Mouse (Mus musculus) heart, embryonic 15.5 days (tissue): ENCODE results near the gene Lrrc74a. TPM values are rescaled to one million over a fixed set of nuclear protein-coding genes. Genes with fewer than 3 reads are reported as not detected.

Source experiments
- ATAC-seq: fragments of 200-750 bp; cut with Nextera tagmentation; replicated peaks from 2 replicates; pipeline ENCODE4 v1.8.0; 2017; ENCODE audit warnings: low read depth, moderate TSS enrichment; ENCODE audit not compliant: insufficient number of reproducible peaks, insufficient read depth, low FRiP score
- H3K27ac ChIP-seq: fragments of 300-500 bp; sonication (generic); 2 replicates; pipeline ENCODE4 v1.5.1; 2015; ENCODE audit warnings: mild to moderate bottlenecking, inconsistent platforms
- H3K27me3 ChIP-seq: fragments of 300-500 bp; sonication (generic); 2 replicates; pipeline ENCODE4 v1.6.1; 2015; ENCODE audit warnings: inconsistent platforms
- H3K36me3 ChIP-seq: fragments of 300-500 bp; sonication (generic); 2 replicates; pipeline ENCODE4 v1.6.1; 2015; ENCODE audit warnings: mild to moderate bottlenecking, inconsistent platforms
- H3K4me1 ChIP-seq: fragments of 300-500 bp; sonication (generic); replicated peaks from 2 replicates; pipeline ENCODE4 v1.6.1; 2015; ENCODE audit warnings: inconsistent platforms
- H3K4me2 ChIP-seq: fragments of 300-500 bp; sonication (generic); 2 replicates; pipeline ENCODE4 v1.6.1; 2015; ENCODE audit warnings: inconsistent platforms, mild to moderate bottlenecking, moderate library complexity
- H3K4me3 ChIP-seq: fragments of 300-500 bp; sonication (generic); 2 replicates; pipeline ENCODE4 v1.5.1; 2015; ENCODE audit warnings: mild to moderate bottlenecking, inconsistent platforms
- H3K9ac ChIP-seq: fragments of 300-500 bp; sonication (generic); 2 replicates; pipeline ENCODE4 v1.6.1; 2015; ENCODE audit warnings: mild to moderate bottlenecking, inconsistent platforms
- H3K9me3 ChIP-seq: fragments of 300-500 bp; sonication (generic); replicated peaks from 2 replicates; pipeline ENCODE4 v1.6.1; 2016; ENCODE audit warnings: inconsistent platforms
- WGBS: fragments of 180-500 bp; shearing (Covaris S2); methylation state at CpG from one replicate; pipeline ENCODE4 v1.1.7; 2015; ENCODE audit warnings: mixed read lengths; 5-methylcytosine and 5-hydroxymethylcytosine counted together
- polyA plus RNA-seq: library from polyadenylated mRNA; unstranded; fragments of >200 nt; fragmentation: Nextera tagmentation; extraction: Ambion mirVana; gene quantifications from 2 replicates; pipeline ENCODE4 v1.2.1, GENCODE M21; 2015

Lrrc74a gene
- polyA plus RNA-seq, result not detected in 2 replicates

DNA sequence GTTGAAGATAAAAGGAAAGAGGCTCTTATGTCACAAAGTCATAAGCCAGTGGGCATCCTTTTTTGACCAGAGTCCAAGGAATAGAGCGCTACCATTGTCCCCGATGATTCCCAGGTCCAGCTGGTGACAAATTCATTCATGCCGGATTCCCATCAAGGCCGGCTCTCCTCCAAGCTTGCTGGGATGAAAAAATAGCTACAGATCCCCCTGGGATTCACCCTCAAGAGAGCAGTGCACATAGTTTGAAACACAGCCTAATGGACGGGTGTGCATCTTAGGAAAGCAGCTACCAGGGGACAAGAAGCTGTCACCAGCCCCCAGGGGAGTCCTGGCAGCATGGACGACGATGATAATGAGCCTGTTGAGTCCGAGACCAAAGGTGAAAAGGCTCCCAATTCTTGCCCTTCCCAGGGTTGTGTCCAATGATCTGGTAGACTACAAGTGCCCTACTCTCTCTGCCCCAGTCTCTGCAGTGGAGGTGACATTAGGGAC lies at the start of gene Lrrc74a:
Gene Lrrc74a, plus strand, starts transcription at position 51 of the 492 bp plus-strand sequence.
- Histone ChIP-seq H3K9me3 (no peaks in the 10 kb centered on the region), H3K4me2 (no peak within 1 kb of the TSS), H3K27me3 (no peaks in the 10 kb centered on the region), H3K4me3 (no peak within 1 kb of the TSS), H3K4me1 (no peaks in the 10 kb centered on the region), H3K36me3 (no peaks in the 10 kb centered on the region), H3K27ac (no peak within 1 kb of the TSS), H3K9ac (no peak within 1 kb of the TSS)
- WGBS, result 70% methylated on average over 8 of the region's 8 CpGs
- ATAC-seq, result no peak

- ATAC-seq, result no peak
- peaks cover 51% of the 10 kb centered on the region for H3K4me1 ChIP-seq
- no peak overlapping the region for H3K27ac ChIP-seq
- H3K36me3 ChIP-seq, result no peaks in the 10 kb centered on the region
- H3K4me3 ChIP-seq, result no peak overlapping the region
- H3K9me3 ChIP-seq, result no peaks in the 10 kb centered on the region
- no peaks in the 10 kb centered on the region for H3K27me3 ChIP-seq
- no peak overlapping the region for H3K9ac ChIP-seq
- 43% methylated on average over 9 of the region's 9 CpGs for WGBS
- no peak overlapping the region for H3K4me2 ChIP-seq
These were observed 48.9 kb upstream of the Lrrc74a start for GRCm38 (mm10) chr12:86685275-86685674.

DNA sequence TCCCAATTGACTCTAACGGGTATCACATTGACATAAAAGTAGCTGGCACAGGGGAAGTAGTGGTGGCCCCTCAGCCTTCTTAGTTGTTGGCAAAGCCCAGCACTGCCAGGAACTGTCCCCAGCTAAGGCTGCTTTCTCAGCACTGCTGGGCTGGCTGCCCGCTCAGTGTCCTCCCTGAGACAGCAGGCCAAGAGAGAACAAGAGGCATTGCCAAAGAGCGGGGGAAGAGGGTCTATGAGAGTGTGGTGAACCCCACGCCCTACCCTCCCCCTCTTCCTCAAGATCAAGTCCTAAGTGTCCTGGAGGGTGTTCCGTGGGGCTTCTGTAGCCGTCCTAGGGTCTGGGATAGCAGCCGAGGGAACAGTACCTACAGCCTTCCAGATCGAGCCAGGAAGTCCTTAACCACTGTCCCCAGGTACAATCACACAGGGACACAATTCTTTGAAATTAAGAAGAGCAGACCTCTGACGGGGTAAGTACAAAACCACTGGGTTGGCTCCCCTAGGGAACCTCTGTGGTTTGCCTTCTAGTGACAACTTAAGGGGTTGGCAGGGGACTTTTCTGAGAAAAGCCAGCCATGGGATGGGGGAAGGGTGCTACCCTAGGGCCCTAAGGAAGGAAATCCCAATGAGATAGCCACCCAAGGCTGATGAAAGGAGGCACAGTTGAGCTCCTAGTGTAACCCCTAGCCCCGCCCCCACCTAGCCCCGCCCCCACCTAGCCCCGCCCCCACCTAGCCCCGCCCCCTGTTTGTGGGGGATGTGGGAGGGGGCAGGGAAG lies 47.4 kb upstream of the Lrrc74a start:
- H3K27me3 ChIP-seq, result no peaks in the 10 kb centered on the region
- H3K9ac ChIP-seq, result no peak overlapping the region
- peaks cover 53% of the 10 kb centered on the region for H3K4me1 ChIP-seq
- WGBS, result 47% methylated on average over 13 of the region's 13 CpGs
- H3K4me3 ChIP-seq, result no peak overlapping the region
- H3K36me3 ChIP-seq, result no peaks in the 10 kb centered on the region
- ATAC-seq, result no peak
- no peaks in the 10 kb centered on the region for H3K9me3 ChIP-seq
- peak overlapping the region; percentile 69 for H3K27ac ChIP-seq
- no peak overlapping the region for H3K4me2 ChIP-seq

DNA sequence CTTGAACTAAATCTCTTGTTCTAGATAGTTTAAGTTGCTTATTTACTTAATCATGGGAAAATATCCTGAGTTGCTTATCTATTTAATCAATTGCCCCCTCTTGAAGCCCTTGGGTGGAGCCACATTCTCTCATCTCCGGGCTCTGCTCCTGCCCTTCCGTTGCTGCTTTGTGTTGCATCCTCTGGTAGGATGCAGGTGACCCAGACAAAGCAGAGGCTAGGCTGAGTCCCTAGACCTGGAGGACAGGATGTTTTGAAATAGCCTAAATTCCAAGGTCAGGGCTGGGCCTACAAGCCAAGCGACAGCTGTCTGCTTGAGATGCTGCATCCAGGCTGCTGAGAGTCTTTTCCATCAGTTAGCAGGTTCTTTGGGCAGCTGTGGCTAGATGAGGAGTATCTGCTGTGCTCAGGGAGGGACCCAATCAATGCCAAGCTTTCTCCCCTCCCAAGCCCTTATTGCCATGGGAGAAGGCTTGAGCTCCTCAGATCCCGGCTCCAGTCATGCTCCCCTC lies 46.7 kb upstream of the Lrrc74a start:
- Histone ChIP-seq H3K27ac (peak overlapping the region; percentile 69), H3K9me3 (no peaks in the 10 kb centered on the region), H3K36me3 (no peaks in the 10 kb centered on the region), H3K4me2 (no peak overlapping the region), H3K4me3 (no peak overlapping the region), H3K9ac (no peak overlapping the region; the same call in 1 of the 2 replicates), H3K27me3 (no peaks in the 10 kb centered on the region), H3K4me1 (peaks cover 56% of the 10 kb centered on the region)
- 60% methylated on average over 4 of the region's 4 CpGs for WGBS
- ATAC-seq, result peak; percentile 4; the same call in 1 of the 2 replicates

DNA sequence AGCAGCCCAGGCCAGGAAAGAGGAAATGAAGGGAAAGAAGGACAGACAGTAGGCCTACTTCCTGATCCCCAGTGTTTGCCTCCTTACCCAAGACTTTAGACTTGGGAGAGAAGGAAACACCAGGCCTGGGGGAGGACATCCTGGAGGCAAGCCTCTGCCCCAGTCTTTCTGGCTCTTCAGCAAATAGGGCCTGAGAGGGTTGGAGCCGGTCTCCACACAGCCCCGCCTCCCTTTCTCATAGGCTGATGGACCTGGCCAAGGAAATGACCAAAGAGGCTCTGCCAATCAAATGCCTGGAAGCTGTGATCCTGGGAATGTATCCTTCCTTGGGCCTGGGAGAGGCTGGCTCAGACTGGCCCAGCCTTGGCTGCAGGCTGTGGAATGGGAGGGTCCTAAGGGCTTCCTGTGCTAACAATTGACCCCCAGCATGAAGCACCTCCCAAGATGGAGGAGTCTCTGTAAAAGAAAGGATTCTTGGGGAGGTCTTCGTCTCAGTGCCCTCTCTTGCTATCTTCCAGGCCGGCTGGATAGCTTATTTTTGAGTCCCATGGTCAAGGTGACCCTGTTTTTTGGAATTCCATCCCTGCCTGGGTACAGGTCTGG lies 46.1 kb upstream of the Lrrc74a start:
- Histone ChIP-seq H3K36me3 (no peaks in the 10 kb centered on the region), H3K27me3 (no peaks in the 10 kb centered on the region), H3K9me3 (no peaks in the 10 kb centered on the region), H3K9ac (no peak overlapping the region), H3K4me2 (no peak overlapping the region), H3K4me1 (peaks cover 62% of the 10 kb centered on the region), H3K27ac (peak overlapping the region; percentile 69), H3K4me3 (no peak overlapping the region)
- peak; percentile 19 for ATAC-seq
- 80% methylated on average over 4 of the region's 4 CpGs for WGBS

DNA sequence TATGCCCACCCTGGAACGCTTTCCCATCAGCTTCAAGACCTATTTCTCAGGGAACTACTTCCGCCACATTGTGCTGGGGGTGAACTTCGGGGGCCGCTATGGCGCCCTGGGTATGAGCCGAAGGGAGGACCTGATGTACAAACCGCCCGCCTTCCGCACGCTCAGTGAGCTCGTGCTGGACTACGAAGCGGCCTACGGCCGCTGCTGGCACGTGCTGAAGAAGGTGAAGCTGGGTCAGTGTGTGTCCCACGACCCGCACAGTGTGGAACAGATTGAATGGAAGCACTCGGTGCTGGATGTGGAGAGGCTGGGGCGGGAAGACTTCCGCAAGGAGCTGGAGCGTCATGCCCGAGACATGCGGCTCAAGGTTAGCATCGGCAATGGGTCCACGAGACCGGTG lies 45.3 kb upstream of the Lrrc74a start:
- Histone ChIP-seq H3K9ac (no peak overlapping the region), H3K9me3 (no peaks in the 10 kb centered on the region), H3K4me1 (peaks cover 61% of the 10 kb centered on the region), H3K4me3 (no peak overlapping the region), H3K4me2 (no peak overlapping the region), H3K27me3 (no peaks in the 10 kb centered on the region), H3K27ac (no peak overlapping the region; the same call in 1 of the 2 replicates), H3K36me3 (no peaks in the 10 kb centered on the region)
- 92% methylated on average over 27 of the region's 27 CpGs for WGBS
- ATAC-seq, result no peak

- H3K36me3 ChIP-seq, result no peaks in the 10 kb centered on the region
- no peak overlapping the region for H3K9ac ChIP-seq
- peaks cover 55% of the 10 kb centered on the region for H3K4me1 ChIP-seq
- peak overlapping the region; percentile 2; the same call in 1 of the 2 replicates for H3K4me2 ChIP-seq
- H3K4me3 ChIP-seq, result no peak overlapping the region
- peak overlapping the region; percentile 76 for H3K27ac ChIP-seq
- 69% methylated on average over 12 of the region's 12 CpGs for WGBS
- no peaks in the 10 kb centered on the region for H3K27me3 ChIP-seq
- ATAC-seq, result no peak
- H3K9me3 ChIP-seq, result no peaks in the 10 kb centered on the region
These were observed 43.3 kb upstream of the Lrrc74a start for GRCm38 (mm10) chr12:86690700-86691485.

GRCm38 (mm10) chr12:86692471-86693356 lies 41.5 kb upstream of the Lrrc74a start:
- ATAC-seq, result no peak
- H3K4me1 ChIP-seq, result peaks cover 39% of the 10 kb centered on the region
- no peaks in the 10 kb centered on the region for H3K9me3 ChIP-seq
- no peak overlapping the region for H3K4me2 ChIP-seq
- H3K9ac ChIP-seq, result no peak overlapping the region
- no peaks in the 10 kb centered on the region for H3K27me3 ChIP-seq
- 39% methylated on average over 5 of the region's 5 CpGs for WGBS
- H3K36me3 ChIP-seq, result no peaks in the 10 kb centered on the region
- H3K4me3 ChIP-seq, result no peak overlapping the region
- peak overlapping the region; percentile 43; the same call in 1 of the 2 replicates for H3K27ac ChIP-seq

DNA sequence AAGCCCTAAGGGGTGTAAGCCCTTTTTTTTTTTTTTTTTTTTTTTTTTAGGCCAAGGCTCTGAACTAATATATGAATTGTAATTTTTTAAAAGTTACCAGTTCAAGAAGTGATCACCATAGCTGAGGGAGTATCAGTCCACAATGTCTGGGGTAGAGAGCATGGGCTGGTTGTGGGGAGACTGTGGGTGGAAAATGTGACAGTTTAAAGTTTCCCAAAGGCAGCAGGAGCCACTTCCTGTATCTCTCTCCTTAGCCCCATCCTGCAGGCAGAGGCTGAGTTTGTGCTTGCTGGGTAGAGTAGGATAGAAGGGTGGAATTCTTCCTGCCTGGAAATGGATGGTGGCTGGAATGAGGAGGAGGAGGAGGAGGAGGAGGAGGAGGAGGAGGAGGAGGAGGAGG lies 40.8 kb upstream of the Lrrc74a start:
- Histone ChIP-seq H3K4me3 (no peak overlapping the region), H3K27ac (no peak overlapping the region), H3K4me1 (peaks cover 35% of the 10 kb centered on the region), H3K9ac (no peak overlapping the region), H3K9me3 (no peaks in the 10 kb centered on the region), H3K27me3 (no peaks in the 10 kb centered on the region), H3K36me3 (no peaks in the 10 kb centered on the region), H3K4me2 (no peak overlapping the region)
- no peak for ATAC-seq

- no peak overlapping the region for H3K27ac ChIP-seq
- no peaks in the 10 kb centered on the region for H3K9me3 ChIP-seq
- WGBS, result 83% methylated on average over 1 of the region's 1 CpGs
- H3K4me2 ChIP-seq, result no peak overlapping the region
- H3K9ac ChIP-seq, result no peak overlapping the region
- H3K4me1 ChIP-seq, result peaks cover 34% of the 10 kb centered on the region
- H3K27me3 ChIP-seq, result no peaks in the 10 kb centered on the region
- no peak overlapping the region for H3K4me3 ChIP-seq
- no peak for ATAC-seq
- no peaks in the 10 kb centered on the region for H3K36me3 ChIP-seq
These were observed 39.7 kb upstream of the Lrrc74a start for GRCm38 (mm10) chr12:86694441-86694840.
